Mouse (Mus musculus): ENCODE measurements at regions not wholly inside any gene's neighbourhood (a gene's known extent, or its start where the extent isn't known, plus 50 kb on each side); places are given as distances from the start of the nearest gene placed in this dataset.

DNA sequence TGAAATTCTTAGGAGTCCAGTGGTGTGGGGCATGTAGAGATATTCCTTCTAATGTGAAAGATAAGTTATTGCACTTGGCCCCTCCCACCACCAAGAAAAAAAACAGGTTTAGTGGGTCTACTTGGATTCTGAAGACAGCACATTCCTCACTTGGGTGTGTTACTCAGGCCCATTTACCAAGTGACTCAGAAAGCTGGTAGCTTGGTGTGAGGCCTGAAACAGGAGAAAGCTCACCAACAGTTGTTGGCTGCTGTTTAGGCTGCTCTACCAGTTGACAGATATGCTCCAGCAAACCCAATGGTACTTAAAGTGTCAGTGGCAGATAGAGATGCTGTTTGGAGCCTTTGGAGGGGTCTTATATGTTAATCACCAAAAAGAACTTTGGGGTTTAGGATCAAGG lies 207.8 kb upstream of the Gm11042 start:
- DNase-seq (ENCODE audit: low spot score in 2 of 2) = no peak

DNA sequence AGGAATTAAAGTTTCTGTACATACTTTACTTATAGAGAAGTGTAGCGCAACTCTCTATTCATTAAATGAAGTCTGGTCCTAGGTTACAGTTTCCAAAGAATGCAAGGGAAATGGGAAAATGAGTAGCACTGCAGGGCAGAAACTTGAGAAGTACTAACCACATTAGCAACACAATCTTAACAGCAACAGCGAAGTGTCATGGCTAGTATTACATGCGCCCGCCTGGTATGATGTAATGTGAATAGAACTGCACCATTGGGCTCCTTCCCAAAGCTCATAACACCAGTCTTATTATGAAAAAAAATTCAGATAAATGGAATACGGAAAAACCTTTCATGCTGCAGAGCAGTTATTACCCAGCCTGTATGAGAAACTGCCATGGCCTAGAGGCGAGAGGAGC lies 201.8 kb upstream of the Gm11042 start:
- DNase-seq (ENCODE audit: low spot score in 2 of 2) = no peak

DNA sequence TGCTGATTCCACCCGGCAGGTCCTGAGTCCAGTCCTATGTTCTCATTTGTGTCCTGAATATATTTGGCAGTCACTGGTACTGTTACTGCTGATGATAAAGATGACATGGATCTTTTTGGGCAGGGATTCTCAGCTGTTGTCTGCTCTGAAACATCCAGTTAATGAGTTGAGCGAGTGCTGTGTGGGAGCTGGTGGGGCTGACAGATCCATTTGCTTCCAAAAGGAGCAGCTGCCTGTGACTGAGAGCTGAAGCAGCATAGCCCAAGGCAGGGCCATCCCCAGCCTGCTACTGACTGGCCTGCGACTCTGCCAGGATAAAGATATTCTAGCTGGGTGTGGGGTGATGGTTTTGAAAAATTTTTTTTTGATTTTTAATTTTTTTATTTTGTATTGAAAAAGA lies 200.3 kb upstream of the Gm11042 start:
- DNase-seq (ENCODE audit: low spot score in 2 of 2) = peak; percentile 33 to 38

DNA sequence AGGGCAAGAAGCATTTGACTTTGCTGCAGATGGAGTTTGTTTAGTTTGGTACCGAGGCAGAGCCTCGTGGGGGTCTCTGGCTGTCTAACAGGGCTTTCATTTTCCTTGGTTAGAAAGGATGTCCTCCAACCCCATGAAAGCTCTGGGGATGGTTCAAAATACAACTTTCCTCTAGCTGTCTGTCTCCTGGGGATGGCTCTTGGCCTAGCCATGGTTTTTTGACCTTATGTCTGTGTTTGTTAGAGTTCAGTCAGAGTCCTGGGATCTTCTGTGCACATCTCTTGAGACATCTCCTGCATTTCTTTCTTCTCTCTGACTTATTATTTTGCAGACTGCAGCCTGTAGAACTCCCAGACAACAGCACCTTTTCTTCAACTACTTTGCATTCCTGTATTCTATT lies 186.6 kb upstream of the Gm11042 start:
- DNase-seq (ENCODE audit: low spot score in 2 of 2) = no peak

DNA sequence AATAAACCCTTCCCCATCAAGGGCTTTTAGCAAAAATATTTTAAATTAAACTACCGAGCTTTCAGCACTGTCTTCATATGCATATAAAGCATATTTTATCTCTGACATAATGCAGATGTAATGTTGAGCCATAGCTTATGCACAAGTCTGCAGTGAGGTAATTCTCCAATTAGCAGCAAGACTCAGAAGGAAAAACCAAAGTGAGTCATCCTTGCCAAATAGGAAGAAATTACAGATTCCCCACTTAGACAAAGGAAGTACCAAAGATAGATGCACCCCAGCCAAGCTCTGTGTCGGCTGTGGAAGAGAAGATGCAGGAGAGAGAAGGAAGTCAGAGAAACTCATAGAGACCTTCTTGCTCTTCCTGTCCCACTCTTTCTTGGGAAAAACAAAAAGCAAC lies 161.4 kb upstream of the Gm11042 start:
- no peak for DNase-seq (ENCODE audit: low spot score in 2 of 2)

DNA sequence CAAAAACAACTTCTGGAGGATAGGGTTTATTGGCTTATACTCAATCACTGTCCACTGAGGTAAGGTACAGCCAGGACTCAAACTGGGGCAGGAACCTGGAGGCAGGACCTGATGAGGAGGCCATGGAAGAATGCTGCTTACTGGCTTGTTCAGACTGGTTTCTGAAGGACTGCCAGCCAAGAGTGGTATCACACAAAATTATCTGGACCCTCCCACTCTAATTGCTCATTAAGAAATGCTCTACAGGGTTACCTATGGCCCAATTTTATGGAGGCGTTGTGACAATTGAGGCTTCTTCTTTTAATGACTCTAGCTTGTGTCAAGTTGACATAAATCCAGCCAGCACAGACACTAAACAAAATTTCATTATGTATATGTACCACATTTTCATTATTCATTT lies 158.5 kb upstream of the Gm11042 start:
- DNase-seq (ENCODE audit: low spot score in 2 of 2) = no peak

DNA sequence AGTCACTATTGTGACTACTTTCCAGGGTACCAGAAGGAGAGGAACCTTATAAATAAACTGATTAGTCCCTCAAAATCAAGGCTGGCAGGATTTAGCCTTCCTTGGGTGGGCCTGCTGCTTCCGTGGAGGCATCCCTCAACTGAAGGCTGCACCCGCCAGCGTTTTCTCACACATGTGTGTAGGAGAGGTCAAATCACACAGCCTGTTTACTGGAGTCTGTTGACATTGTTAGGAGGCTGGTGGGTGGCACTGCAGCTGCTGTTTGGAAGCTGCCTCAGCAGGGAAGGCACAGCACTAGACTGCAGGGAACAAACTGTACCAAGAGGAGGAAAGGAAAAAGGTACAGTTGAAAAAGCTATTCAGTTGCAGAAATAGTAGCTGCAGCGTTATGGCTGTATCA lies 142.3 kb upstream of the Gm11042 start:
- peak; percentile 65 to 71 for DNase-seq (ENCODE audit: low spot score in 2 of 2)

DNA sequence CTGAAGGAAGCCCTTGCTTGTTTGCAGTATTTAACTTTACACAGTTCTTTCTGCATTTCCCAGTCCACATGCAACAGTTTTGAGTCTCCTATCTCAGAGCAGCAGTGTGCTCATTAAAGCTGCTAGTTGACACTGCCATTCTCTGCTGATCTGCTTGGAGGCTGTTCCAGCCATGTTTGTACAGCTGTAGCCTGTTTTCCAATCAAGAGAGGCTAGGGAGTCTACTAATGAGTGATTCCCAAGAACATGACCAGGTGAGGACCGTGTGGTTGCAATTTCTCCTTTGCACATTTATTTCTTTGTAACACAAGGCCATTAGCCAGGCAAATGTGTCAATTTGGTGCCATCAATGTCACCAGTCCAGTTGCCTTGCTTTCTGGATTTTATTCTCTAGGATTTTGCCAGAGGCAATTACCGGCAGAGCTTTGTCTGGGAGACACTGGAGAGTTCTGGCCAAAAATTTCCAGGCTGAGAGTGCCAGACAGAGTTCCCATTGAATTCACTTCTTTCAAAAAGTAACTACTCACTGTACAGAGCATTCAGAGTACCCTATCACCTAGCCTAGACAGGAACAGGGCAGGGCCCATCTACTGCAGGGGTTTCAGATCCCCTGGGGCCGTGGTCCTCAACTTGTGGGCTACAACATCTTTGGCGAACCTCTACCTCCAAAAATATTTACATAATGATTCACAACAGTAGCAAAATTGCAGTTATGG lies 136.3 kb upstream of the Gm11042 start:
- DNase-seq (ENCODE audit: low spot score in 2 of 2) = no peak

DNA sequence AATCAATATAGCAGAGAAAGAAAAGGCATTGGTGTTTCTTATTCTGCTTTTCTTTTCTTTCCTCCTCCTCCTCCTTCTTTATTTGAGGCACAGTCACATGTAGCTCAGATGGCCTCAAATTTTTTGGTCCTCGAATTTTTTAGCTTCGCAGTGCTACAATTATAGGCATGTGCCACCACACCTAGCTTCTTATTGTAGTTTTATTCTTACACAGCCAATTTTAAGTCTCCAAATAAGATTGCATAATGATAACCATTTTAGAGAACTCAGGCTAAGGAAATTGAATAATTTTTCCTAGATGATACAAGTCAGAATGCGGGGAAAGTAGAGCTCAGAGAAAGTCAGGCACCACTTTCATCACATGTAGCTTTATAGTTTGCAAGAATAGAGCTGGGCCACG lies 132.1 kb upstream of the Gm11042 start:
- no peak for DNase-seq (ENCODE audit: low spot score in 2 of 2)

DNA sequence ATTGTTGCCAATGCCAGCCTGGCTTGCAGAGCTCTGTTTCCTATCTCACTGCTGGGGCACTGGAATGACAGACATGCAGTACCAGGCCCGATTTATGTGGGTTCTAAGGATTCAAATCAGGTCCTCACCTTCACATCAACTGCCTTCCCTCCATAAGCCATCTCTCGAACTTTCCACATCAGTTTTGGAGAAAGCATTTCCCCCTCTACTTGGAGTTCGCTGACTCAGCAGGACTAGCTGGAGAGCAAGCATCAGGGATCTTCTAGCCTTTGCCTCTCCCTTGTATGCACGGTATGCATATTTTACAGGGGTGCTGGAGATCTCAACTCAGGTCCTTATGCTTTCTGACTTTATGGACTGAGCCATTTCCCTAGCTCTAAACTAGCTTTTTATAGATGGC lies 118.7 kb upstream of the Gm11042 start:
- no peak for DNase-seq (ENCODE audit: low spot score in 2 of 2)

DNA sequence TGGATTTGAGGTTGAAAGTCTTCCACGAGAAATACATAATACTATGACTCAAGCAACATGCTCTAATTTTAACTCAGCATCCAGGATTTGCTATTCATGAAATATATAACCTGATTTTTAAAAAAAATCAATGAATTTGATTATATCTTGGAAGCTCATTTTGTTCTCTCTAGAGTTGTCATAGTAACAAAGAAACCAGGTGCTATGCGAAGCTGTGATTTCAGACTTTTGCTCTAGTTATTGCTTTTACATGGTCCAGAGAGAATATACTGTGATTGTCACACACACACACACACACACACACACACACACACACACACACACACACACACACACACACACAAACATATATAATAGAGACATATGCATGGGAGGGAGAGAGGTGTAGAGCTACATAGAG lies 98.5 kb upstream of the Gm11042 start:
- no peak for DNase-seq (ENCODE audit: low spot score in 2 of 2)

DNA sequence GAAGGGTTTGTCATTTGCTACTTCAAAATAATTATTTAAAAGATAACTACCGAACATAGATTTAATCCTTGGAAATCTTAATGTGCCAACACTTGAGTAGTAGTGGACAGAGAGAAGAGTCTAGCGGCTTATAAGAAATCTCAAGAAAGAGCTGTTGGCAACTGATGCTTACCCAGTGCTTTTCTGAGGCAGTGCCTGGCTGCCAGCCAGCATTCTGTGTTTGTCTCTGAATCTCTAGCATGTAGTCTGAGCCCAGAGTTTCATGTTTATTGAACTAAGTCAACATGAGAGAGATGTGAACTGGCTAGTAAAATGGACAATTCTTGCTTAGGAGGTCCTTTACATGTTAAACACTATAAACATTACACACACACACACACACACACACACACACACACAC lies 94.3 kb upstream of the Gm11042 start:
- no peak for DNase-seq (ENCODE audit: low spot score in 2 of 2)

DNA sequence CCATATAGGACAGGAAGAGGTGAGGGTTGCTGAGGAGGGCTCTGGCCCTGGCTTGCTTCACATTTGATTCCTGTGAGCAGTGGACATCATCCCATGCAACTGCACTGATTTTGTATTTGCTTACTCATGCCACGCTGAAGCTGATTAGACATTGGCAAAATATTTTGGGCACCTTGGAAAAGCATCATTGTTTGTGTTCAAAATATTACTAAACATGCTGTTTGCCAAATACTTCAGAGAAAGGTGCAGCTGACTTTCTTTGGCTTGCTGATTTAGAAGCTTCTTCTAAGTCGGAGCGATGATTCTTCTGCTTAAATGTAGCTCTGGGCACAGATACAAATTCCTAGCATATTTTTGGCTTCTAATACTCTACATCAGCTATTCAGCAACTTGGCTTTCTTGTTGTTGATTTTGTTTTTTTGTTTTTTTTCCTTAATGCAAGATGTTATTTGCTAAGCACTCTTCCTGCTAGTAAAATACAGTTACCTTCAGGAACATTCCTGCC lies 91.4 kb upstream of the Gm11042 start:
- DNase-seq (ENCODE audit: low spot score in 2 of 2) = no peak

DNA sequence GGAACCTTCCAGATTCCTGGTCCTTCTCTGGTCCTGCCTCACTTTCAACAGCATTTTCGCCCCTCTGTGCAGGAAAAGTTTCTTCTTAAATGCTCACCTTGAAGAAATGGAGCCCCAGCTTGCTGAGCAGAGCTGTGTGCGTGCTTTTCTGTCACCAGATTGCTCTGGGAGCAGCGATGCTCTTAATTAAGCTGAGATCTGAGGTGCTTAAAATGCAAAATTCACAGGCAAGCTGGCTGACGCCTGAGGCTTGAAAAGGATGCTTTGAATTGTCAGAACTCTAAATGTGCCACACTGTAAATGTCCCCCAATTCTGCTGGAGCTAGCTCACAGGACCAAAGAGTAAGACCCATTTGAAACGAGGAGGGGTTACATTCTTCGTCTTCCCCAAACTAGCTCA lies 73.6 kb upstream of the Gm11042 start:
- DNase-seq (ENCODE audit: low spot score in 2 of 2) = peak in 1 of 2 experiments; percentile 34
